Mouse (Mus musculus): ENCODE data around the gene Prok2. TPM values are rescaled to one million over a fixed set of nuclear protein-coding genes. Genes with fewer than 3 reads are reported as not detected.

Gene Prok2
- polyA plus RNA-seq, 2 experiments = 0.03 TPM; not detected in 1

GRCm38 (mm10) chr6:99674482-99674881, 51.7 kb downstream of the Prok2 start:
- H3K4me1 ChIP-seq (replicated peaks; ENCODE audit: control insufficient read depth in 2 of 2, insufficient read depth in 2 of 2, low read length in 1 of 2) = no peaks in the 10 kb centered on the region
- no peaks in the 10 kb centered on the region for H3K36me3 ChIP-seq (replicated peaks; ENCODE audit: control insufficient read depth, insufficient read depth, low read depth)
- H3K9ac ChIP-seq (replicated peaks) = no peak overlapping the region
- no peaks in the 10 kb centered on the region for H3K9me3 ChIP-seq (ENCODE audit: control insufficient read depth, low read length)
- DNase-seq (ENCODE audit: low read depth in 3 of 3, low spot score in 3 of 3) (no peak), ATAC-seq (ENCODE audit: insufficient read depth) (no peak)
- no peak for TF ChIP-seq CTCF (IDR thresholded peaks at IDR 0.05; ENCODE audit: low read depth)
- TF ChIP-seq EP300 (IDR thresholded peaks at IDR 0.05; ENCODE audit: low read depth) = no peak
- WGBS (ENCODE audit: insufficient replicate concordance) = 53% methylated on average over 4 of the region's 4 CpGs
- no peak overlapping the region for H3K4me2 ChIP-seq (ENCODE audit: low read depth)
- no peaks in the 10 kb centered on the region for H3K27me3 ChIP-seq (ENCODE audit: control insufficient read depth, insufficient read depth, low read length)
- no peak overlapping the region for H3K4me3 ChIP-seq (ENCODE audit: insufficient read depth in 1 of 2, low read depth in 2 of 2, low read length in 2 of 2)
- no peak overlapping the region for H3K27ac ChIP-seq

GRCm38 (mm10) chr6:99671768-99672167, 54.4 kb downstream of the Prok2 start:
- no peaks in the 10 kb centered on the region for H3K9me3 ChIP-seq (ENCODE audit: control insufficient read depth, low read length)
- no peak overlapping the region for H3K4me2 ChIP-seq (ENCODE audit: low read depth)
- no peak overlapping the region for H3K9ac ChIP-seq (replicated peaks)
- H3K36me3 ChIP-seq (replicated peaks; ENCODE audit: control insufficient read depth, insufficient read depth, low read depth) = no peaks in the 10 kb centered on the region
- WGBS (ENCODE audit: insufficient replicate concordance) = 39% methylated on average over 3 of the region's 3 CpGs
- DNase-seq (ENCODE audit: low read depth in 3 of 3, low spot score in 3 of 3) (no peak), ATAC-seq (ENCODE audit: insufficient read depth) (no peak)
- H3K27ac ChIP-seq = no peak overlapping the region
- H3K4me3 ChIP-seq (ENCODE audit: insufficient read depth in 1 of 2, low read depth in 2 of 2, low read length in 2 of 2) = no peak overlapping the region
- no peak for TF ChIP-seq EP300 (IDR thresholded peaks at IDR 0.05; ENCODE audit: low read depth)
- no peak for TF ChIP-seq CTCF (IDR thresholded peaks at IDR 0.05; ENCODE audit: low read depth)
- H3K4me1 ChIP-seq (replicated peaks; ENCODE audit: control insufficient read depth in 2 of 2, insufficient read depth in 2 of 2, low read length in 1 of 2) = no peaks in the 10 kb centered on the region; a peak in 1 of 4 replicates
- peaks cover 10% of the 10 kb centered on the region for H3K27me3 ChIP-seq (ENCODE audit: control insufficient read depth, insufficient read depth, low read length)

GRCm38 (mm10) chr6:99670481-99671119, 55.6 kb downstream of the Prok2 start:
- Histone ChIP-seq H3K9ac (replicated peaks) (no peak overlapping the region), H3K4me2 (ENCODE audit: low read depth) (no peak overlapping the region), H3K36me3 (replicated peaks; ENCODE audit: control insufficient read depth, insufficient read depth, low read depth) (no peaks in the 10 kb centered on the region), H3K27ac (no peak overlapping the region), H3K27me3 (ENCODE audit: control insufficient read depth, insufficient read depth, low read length) (peaks cover 21% of the 10 kb centered on the region), H3K9me3 (ENCODE audit: control insufficient read depth, low read length) (no peaks in the 10 kb centered on the region), H3K4me1 (replicated peaks; ENCODE audit: control insufficient read depth in 2 of 2, insufficient read depth in 2 of 2, low read length in 1 of 2) (peaks cover 0 to 2% of the 10 kb centered on the region in 2 experiments; a peak in 1 of 4 replicates), H3K4me3 (ENCODE audit: insufficient read depth in 1 of 2, low read depth in 2 of 2, low read length in 2 of 2) (no peak overlapping the region)
- ATAC-seq (ENCODE audit: insufficient read depth) (no peak), DNase-seq (ENCODE audit: low read depth in 3 of 3, low spot score in 3 of 3) (peak in 2 of 3 experiments; percentile 11 to 12)
- 68% methylated on average over 7 of the region's 7 CpGs for WGBS (ENCODE audit: insufficient replicate concordance)
- TF ChIP-seq EP300 (IDR thresholded peaks at IDR 0.05; ENCODE audit: low read depth) = no peak
- peak; percentile 72 for TF ChIP-seq CTCF (IDR thresholded peaks at IDR 0.05; ENCODE audit: low read depth)

- ATAC-seq (ENCODE audit: insufficient read depth) (no peak), DNase-seq (ENCODE audit: low read depth in 3 of 3, low spot score in 3 of 3) (no peak)
- Histone ChIP-seq H3K4me3 (ENCODE audit: insufficient read depth in 1 of 2, low read depth in 2 of 2, low read length in 2 of 2) (no peak overlapping the region), H3K9me3 (ENCODE audit: control insufficient read depth, low read length) (no peaks in the 10 kb centered on the region), H3K9ac (replicated peaks) (no peak overlapping the region), H3K4me2 (ENCODE audit: low read depth) (no peak overlapping the region), H3K27ac (no peak overlapping the region), H3K36me3 (replicated peaks; ENCODE audit: control insufficient read depth, insufficient read depth, low read depth) (no peaks in the 10 kb centered on the region), H3K4me1 (replicated peaks; ENCODE audit: control insufficient read depth in 2 of 2, insufficient read depth in 2 of 2, low read length in 1 of 2) (peaks cover 0 to 2% of the 10 kb centered on the region in 2 experiments; a peak in 1 of 4 replicates), H3K27me3 (ENCODE audit: control insufficient read depth, insufficient read depth, low read length) (peaks cover 24% of the 10 kb centered on the region)
- WGBS (ENCODE audit: insufficient replicate concordance) = 33% methylated on average over 5 of the region's 5 CpGs
- TF ChIP-seq EP300 (IDR thresholded peaks at IDR 0.05; ENCODE audit: low read depth) (no peak), CTCF (IDR thresholded peaks at IDR 0.05; ENCODE audit: low read depth) (no peak)
Observed at GRCm38 (mm10) chr6:99669481-99670325, 56.5 kb downstream of the Prok2 start.

- DNase-seq (ENCODE audit: low read depth in 3 of 3, low spot score in 3 of 3) (no peak), ATAC-seq (ENCODE audit: insufficient read depth) (no peak)
- 24% methylated on average over 8 of the region's 8 CpGs for WGBS (ENCODE audit: insufficient replicate concordance)
- no peak overlapping the region for H3K4me3 ChIP-seq (ENCODE audit: insufficient read depth in 1 of 2, low read depth in 2 of 2, low read length in 2 of 2)
- no peaks in the 10 kb centered on the region for H3K9me3 ChIP-seq (ENCODE audit: control insufficient read depth, low read length)
- TF ChIP-seq CTCF (IDR thresholded peaks at IDR 0.05; ENCODE audit: low read depth) (no peak), EP300 (IDR thresholded peaks at IDR 0.05; ENCODE audit: low read depth) (no peak)
- no peaks in the 10 kb centered on the region for H3K36me3 ChIP-seq (replicated peaks; ENCODE audit: control insufficient read depth, insufficient read depth, low read depth)
- peaks cover 0 to 2% of the 10 kb centered on the region in 2 experiments; a peak in 1 of 4 replicates for H3K4me1 ChIP-seq (replicated peaks; ENCODE audit: control insufficient read depth in 2 of 2, insufficient read depth in 2 of 2, low read length in 1 of 2)
- peaks cover 24% of the 10 kb centered on the region for H3K27me3 ChIP-seq (ENCODE audit: control insufficient read depth, insufficient read depth, low read length)
- no peak overlapping the region; the same call in 1 of the 2 replicates for H3K4me2 ChIP-seq (ENCODE audit: low read depth)
- H3K27ac ChIP-seq = no peak overlapping the region
- H3K9ac ChIP-seq (replicated peaks) = no peak overlapping the region
Observed at GRCm38 (mm10) chr6:99667290-99667689, 58.9 kb downstream of the Prok2 start.

Data from liver, embryonic 14.5 days (tissue).